Mouse (Mus musculus) heart, adult 2 months (tissue): ENCODE data around the gene Trim41. TPM values are rescaled to one million over a fixed set of nuclear protein-coding genes. Genes with fewer than 3 reads are reported as not detected.

Experiments used
- DNase-seq, 2 experiments: peaks; one replicate each; pipeline ENCODE4 v3.0.0; 2021
- H3K27ac ChIP-seq: fragments of 200-600 bp; 2 replicates; pipeline ENCODE4 v1.8.1; 2022
- H3K27me3 ChIP-seq: fragments of 200-500 bp; 2 replicates; pipeline ENCODE4 v1.6.1; 2012; ENCODE audit warnings: mild to moderate bottlenecking, low read length, inconsistent platforms, mixed read lengths; ENCODE audit not compliant: control insufficient read depth, insufficient read depth
- H3K36me3 ChIP-seq: fragments of 200-500 bp; 2 replicates; pipeline ENCODE4 v1.6.1; 2012; ENCODE audit warnings: low read length, inconsistent platforms; ENCODE audit not compliant: control insufficient read depth, insufficient read depth
- H3K4me1 ChIP-seq: fragments of 200-500 bp; 2 replicates; pipeline ENCODE4 v1.6.1; 2011; ENCODE audit warnings: low read length; ENCODE audit not compliant: control insufficient read depth, insufficient read depth
- H3K4me3 ChIP-seq: fragments of 200-600 bp; 2 replicates; pipeline ENCODE4 v1.8.1; 2022
- H3K79me2 ChIP-seq: fragments of 200-500 bp; replicated peaks from 2 replicates; pipeline ENCODE4 v1.6.1; 2012; ENCODE audit warnings: mild to moderate bottlenecking, inconsistent platforms, low read length, moderate library complexity, mixed read lengths; ENCODE audit not compliant: control insufficient read depth, insufficient read depth
- H3K9ac ChIP-seq: fragments of 200-500 bp; 2 replicates; pipeline ENCODE4 v1.6.1; 2012; ENCODE audit warnings: low read depth, mild to moderate bottlenecking, control low read depth, inconsistent platforms, low read length, mixed read lengths
- CTCF ChIP-seq: fragments of 200-600 bp; IDR thresholded peaks from 2 replicates; pipeline ENCODE4 v1.8.1; 2022; ENCODE audit warnings: antibody characterized with exemption, mild to moderate bottlenecking, moderate library complexity
- EP300 ChIP-seq: fragments of 200-500 bp; IDR thresholded peaks from 2 replicates; pipeline ENCODE4 v1.6.1; 2011; ENCODE audit warnings: low read depth, low read length, control low read depth; ENCODE audit not compliant: insufficient read depth
- POLR2A ChIP-seq: fragments of 200-500 bp; IDR thresholded peaks from 2 replicates; pipeline ENCODE4 v1.6.1; 2011; ENCODE audit warnings: mild to moderate bottlenecking, low read depth, low read length, control low read depth; ENCODE audit not compliant: insufficient read depth
- WGBS: fragments of 180-500 bp; shearing (Covaris S2); methylation state at CpG from one replicate; pipeline ENCODE4 v1.1.7; 2018; 5-methylcytosine and 5-hydroxymethylcytosine counted together
- intact Hi-C: fragments of 180-260 bp; cut with DNase I; formaldehyde crosslinking; loops from one replicate; pipeline ENCODE4 v1.15.1; 2025
- polyA plus RNA-seq: library from polyadenylated mRNA; depleted of rRNA; stranded (reverse); fragments of >200 nt; gene quantifications from 2 replicates; pipeline ENCODE4 v1.2.3, GENCODE M21; 2012
- total RNA-seq, 2 experiments: library from RNA; stranded (reverse); gene quantifications; 2 replicates each; pipeline ENCODE4 v1.2.3; 2021

Trim41 gene
- total and polyA plus RNA-seq, 3 experiments: 19.1 to 19.9 (median 19.8) TPM

- Histone ChIP-seq H3K36me3 (no peaks in the 10 kb centered on the region), H3K27me3 (no peaks in the 10 kb centered on the region), H3K79me2 (no peaks in the 10 kb centered on the region), H3K27ac (peak overlapping the region; percentile 64), H3K9ac (peak overlapping the region; percentile 86), H3K4me1 (peaks cover 4% of the 10 kb centered on the region), H3K4me3 (peak overlapping the region; percentile 59)
- TF ChIP-seq CTCF: peak; percentile 51
- TF ChIP-seq POLR2A: 0 out of 2 replicates have a peak, but pooled peaks have one; percentile 43
- peak; percentile 87 for TF ChIP-seq EP300
- DNase-seq: peak; percentile 90 to 95
- intact Hi-C loops: loop anchor here (1.0 kb wide), 1 partner anchor 16 kb away; no protein-coding TSS in a partner anchor
- WGBS: 6% methylated on average over 31 of the region's 31 CpGs
Observed at GRCm38 (mm10) chr11:48853474-48854180, 36.5 kb upstream of the Trim41 start.

GRCm38 (mm10) chr11:48852624-48853473 is 35.7 kb upstream of the Trim41 start:
- H3K9ac ChIP-seq: peak overlapping the region; percentile 86
- no peaks in the 10 kb centered on the region for H3K79me2 ChIP-seq
- 11% methylated on average over 23 of the region's 23 CpGs for WGBS
- peak overlapping the region; percentile 55 for H3K27ac ChIP-seq
- H3K4me1 ChIP-seq: peaks cover 3% of the 10 kb centered on the region
- H3K27me3 ChIP-seq: no peaks in the 10 kb centered on the region
- peak overlapping the region; percentile 59 for H3K4me3 ChIP-seq
- no peaks in the 10 kb centered on the region for H3K36me3 ChIP-seq
- TF ChIP-seq POLR2A (no peak), EP300 (no peak), CTCF (no peak)
- no peak for DNase-seq
- intact Hi-C loops: loop anchor here (1.0 kb wide), 1 partner anchor 16 kb away; no protein-coding TSS in a partner anchor

DNA sequence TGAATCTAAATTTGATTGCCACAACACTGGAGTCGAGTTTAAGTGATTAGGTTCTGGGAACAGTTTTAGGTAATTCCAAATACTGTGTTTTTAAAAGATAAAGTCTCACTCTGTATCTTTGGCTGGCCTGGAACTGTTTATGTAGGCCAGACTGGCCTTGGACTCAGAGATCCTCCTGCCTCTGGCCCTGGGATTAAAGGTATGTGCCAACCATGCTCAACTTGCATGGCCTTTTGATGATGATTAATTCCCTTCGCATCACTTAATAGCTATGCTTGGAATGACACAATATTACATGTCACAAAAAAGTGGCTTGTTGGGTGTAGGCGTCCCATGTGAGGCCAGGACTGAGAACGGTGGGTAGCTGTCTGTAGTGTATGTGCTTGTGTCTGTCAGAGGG is 35.0 kb upstream of the Trim41 start:
- no peaks in the 10 kb centered on the region for H3K27me3 ChIP-seq
- H3K9ac ChIP-seq: no peak overlapping the region
- TF ChIP-seq EP300 (no peak), POLR2A (no peak), CTCF (no peak)
- no peaks in the 10 kb centered on the region for H3K36me3 ChIP-seq
- no peak overlapping the region for H3K4me3 ChIP-seq
- WGBS: 71% methylated on average over 4 of the region's 4 CpGs
- no peaks in the 10 kb centered on the region for H3K79me2 ChIP-seq
- intact Hi-C loops: no loop called here
- no peak for DNase-seq
- peaks cover 3% of the 10 kb centered on the region for H3K4me1 ChIP-seq
- no peak overlapping the region for H3K27ac ChIP-seq

DNA sequence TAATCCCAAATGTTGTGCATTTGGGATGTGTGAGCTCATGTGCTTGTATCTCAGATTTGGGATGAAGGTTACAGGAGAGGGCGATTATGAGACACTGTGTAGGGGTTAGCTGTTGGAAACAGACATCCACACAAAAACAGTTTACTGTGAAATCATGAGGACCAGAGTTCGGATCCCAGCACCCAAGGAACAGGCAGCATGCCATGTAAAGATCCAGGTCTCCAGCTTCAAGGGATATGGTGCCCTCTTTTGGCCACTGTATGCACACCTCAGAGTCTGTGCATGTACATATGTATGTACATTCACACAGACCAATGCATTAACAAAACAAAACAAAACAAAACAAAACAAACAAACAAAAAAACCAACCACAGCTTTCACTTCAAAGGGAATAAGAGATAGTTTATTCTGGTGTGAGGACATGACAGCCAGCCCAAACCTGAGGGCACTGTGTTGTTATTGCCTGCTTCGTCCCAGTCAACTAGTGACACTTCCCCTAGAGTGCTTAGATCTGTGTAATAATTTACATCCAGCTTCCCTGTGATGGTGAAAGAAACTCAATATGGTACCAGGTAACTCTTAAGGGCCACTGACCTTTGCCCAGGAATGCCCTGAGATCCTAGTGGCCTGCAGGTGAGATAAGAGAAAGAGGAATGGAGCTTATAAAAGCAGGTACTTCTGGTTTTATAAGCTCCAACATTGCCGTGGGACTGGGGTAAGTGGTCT is 34.3 kb upstream of the Trim41 start:
- Histone ChIP-seq H3K4me1 (peaks cover 3% of the 10 kb centered on the region), H3K79me2 (no peaks in the 10 kb centered on the region), H3K9ac (no peak overlapping the region), H3K27me3 (no peaks in the 10 kb centered on the region), H3K4me3 (no peak overlapping the region), H3K36me3 (no peaks in the 10 kb centered on the region), H3K27ac (no peak overlapping the region)
- TF ChIP-seq POLR2A (no peak), EP300 (no peak), CTCF (peak; percentile 50)
- 84% methylated on average over 4 of the region's 4 CpGs for WGBS
- DNase-seq: no peak
- intact Hi-C loops: no loop called here

DNA sequence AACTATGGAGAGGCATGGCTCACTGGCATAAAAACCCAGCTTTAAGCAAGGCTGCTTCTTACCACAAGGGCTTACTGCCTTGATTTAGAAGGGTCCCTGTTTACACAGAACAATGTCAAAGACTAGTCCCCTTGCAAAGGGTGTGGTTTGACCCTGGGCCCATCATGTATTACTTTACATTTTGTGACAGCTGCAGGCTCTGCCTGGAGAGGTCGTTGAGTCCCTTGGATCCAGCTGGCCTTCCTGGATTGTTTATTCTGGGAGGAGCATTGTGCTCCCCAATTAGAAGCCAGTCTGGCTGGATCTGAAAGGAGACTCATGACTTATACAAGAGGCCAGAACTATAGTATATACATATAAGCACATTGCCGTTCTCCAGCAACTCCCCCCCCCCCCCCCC is 33.1 kb upstream of the Trim41 start:
- H3K27ac ChIP-seq: no peak overlapping the region
- intact Hi-C loops: no loop called here
- H3K4me3 ChIP-seq: no peak overlapping the region
- H3K9ac ChIP-seq: no peak overlapping the region
- H3K4me1 ChIP-seq: peaks cover 3% of the 10 kb centered on the region
- TF ChIP-seq EP300 (no peak), CTCF (no peak), POLR2A (no peak)
- H3K79me2 ChIP-seq: no peaks in the 10 kb centered on the region
- 47% methylated on average over 2 of the region's 2 CpGs for WGBS
- no peaks in the 10 kb centered on the region for H3K36me3 ChIP-seq
- DNase-seq: no peak
- no peaks in the 10 kb centered on the region for H3K27me3 ChIP-seq
